9 mouse cellular contexts compared by ENCODE assay signal in genomic region chr7:98834711-98835321, GRCm38 (mm10). TPM values are rescaled to one million over a fixed set of nuclear protein-coding genes. Genes with fewer than 3 reads are reported as not detected.
A peak's percentile ranks its signal among the peaks of the same experiment; 100 is the strongest.
DNase-seq lines count a peak whose midpoint lies in the region; ATAC-seq and TF ChIP-seq lines count a peak whose summit lies in the region.
"Had no signal": no experiment of that assay in that cellular context is flagged by ENCODE, and none has a peak within 500 bp of the region (broad histone marks: within the 10 kb centered on the region; RNA-seq: fewer than 3 reads in every experiment).

TSS of gene Wnt11 (plus strand) at chr7:98835112.

- H3K4me1 ChIP-seq in lung, embryonic 16.5 days (replicated peaks; ENCODE audit: control insufficient read depth, insufficient read depth, low read length), result peaks cover 27% of the 10 kb centered on the region
- H3K4me1 ChIP-seq in stomach, embryonic 15.5 days, result peaks cover 46% of the 10 kb centered on the region

- no peak for TF ChIP-seq CTCF in gastrocnemius, adult 2 months (IDR thresholded peaks at IDR 0.05)

- H3K4me2 ChIP-seq in lung, embryonic 16.5 days (ENCODE audit: low read depth, low read length), result peak within 1 kb of the TSS; percentile 90
- peak within 1 kb of the TSS; percentile 100 for H3K4me2 ChIP-seq in stomach, embryonic 15.5 days

- H3K4me3 ChIP-seq in gastrocnemius, adult 2 months, result peak within 1 kb of the TSS; percentile 79
- H3K4me3 ChIP-seq in lung, embryonic 16.5 days (ENCODE audit: low read length), result peak within 1 kb of the TSS; percentile 69
- peak within 1 kb of the TSS; percentile 58 for H3K4me3 ChIP-seq in stomach, embryonic 15.5 days (replicated peaks)

- peak; percentile 97 for DNase-seq in heart, adult 11 months
- DNase-seq in heart, postnatal 25 days (ENCODE audit: low spot score), result no peak
- DNase-seq in adrenal gland, postnatal 14 days, result peak; percentile 64
- peak; percentile 83 for DNase-seq in gastrocnemius, adult 2 months
- DNase-seq in induced T-regulatory cell, adult 2 months (ENCODE audit: low read depth), result peak; percentile 41
- no peak for DNase-seq in ovary, postnatal 14 days (ENCODE audit: low spot score)

- no peaks in the 10 kb centered on the region for H3K9me3 ChIP-seq in lung, embryonic 16.5 days (ENCODE audit: control insufficient read depth, low read length)
- no peaks in the 10 kb centered on the region for H3K9me3 ChIP-seq in stomach, embryonic 15.5 days
- H3K9me3 ChIP-seq: G1E had no signal

- peak within 1 kb of the TSS; percentile 90 for H3K27ac ChIP-seq in gastrocnemius, adult 2 months
- H3K27ac ChIP-seq in lung, embryonic 16.5 days (ENCODE audit: low read length), result no peak within 1 kb of the TSS
- H3K27ac ChIP-seq in stomach, embryonic 15.5 days, result no peak within 1 kb of the TSS

- under 1% methylated on average over 65 of the region's 66 CpGs for WGBS in lung, embryonic 16.5 days
- under 1% methylated on average over 66 of the region's 66 CpGs for WGBS in stomach, embryonic 15.5 days

- no peaks in the 10 kb centered on the region for H3K36me3 ChIP-seq in lung, embryonic 16.5 days (ENCODE audit: control insufficient read depth, insufficient read depth, low read length)
- H3K36me3 ChIP-seq in stomach, embryonic 15.5 days, result no peaks in the 10 kb centered on the region
- H3K36me3 ChIP-seq: G1E had no signal

- peaks cover 23% of the 10 kb centered on the region for H3K27me3 ChIP-seq in lung, embryonic 16.5 days (ENCODE audit: control insufficient read depth, insufficient read depth, low read depth, low read length)
- H3K27me3 ChIP-seq in stomach, embryonic 15.5 days (replicated peaks), result peaks cover 61% of the 10 kb centered on the region

- intact Hi-C loops in heart, postnatal 25 days (cut with DNase I), result loop anchor here (2.0 to 5.0 kb wide), 2 partner anchors 187 to 244 kb away; no protein-coding TSS in a partner anchor
- intact Hi-C loops in gastrocnemius, adult 2 months (cut with DNase I), result loop anchor here (5.0 kb wide), 1 partner anchor 242 kb away; no protein-coding TSS in a partner anchor

- ATAC-seq in lung, embryonic 16.5 days (ENCODE audit: low read depth), result peak; percentile 29
- ATAC-seq in stomach, embryonic 15.5 days (ENCODE audit: insufficient read depth, low FRiP score, low read depth), result no peak

- peak within 1 kb of the TSS; percentile 77 for H3K9ac ChIP-seq in lung, embryonic 16.5 days (ENCODE audit: low read length)
- peak within 1 kb of the TSS; percentile 44; the same call in 1 of the 2 replicates for H3K9ac ChIP-seq in stomach, embryonic 15.5 days

RNA-seq across cellular contexts. Expression of gene Wnt11, which starts in this region (rescaled TPM):
- 1 to 10 TPM; 4.1 to 4.6 TPM for total RNA-seq in heart, postnatal 25 days (2021)
- 1.8 and 7.4 TPM in 2 replicates for total RNA-seq in adrenal gland, postnatal 14 days (2021)
- 1 to 10 TPM; 5.3 to 8.3 TPM for total RNA-seq in gastrocnemius, adult 2 months (2021)
- polyA plus RNA-seq in lung, embryonic 16.5 days (2015; fragmentation: Nextera tagmentation; extraction: Ambion mirVana), result 12.3 TPM in 2 replicates
- polyA plus RNA-seq in stomach, embryonic 15.5 days (2015; fragmentation: Nextera tagmentation; extraction: Ambion mirVana), result 3.8 and 5.5 TPM in 2 replicates
- total RNA-seq: G1E had no signal
- polyA plus RNA-seq: G1E had no signal

Comparison
In these comparisons a context has a peak if more than half of its experiments do, and no peak if none do; other contexts are left out.
1. DNase-seq: peak in heart, adult 11 months (single experiment), adrenal gland, postnatal 14 days (single experiment), gastrocnemius, adult 2 months (single experiment) and induced T-regulatory cell, adult 2 months (single experiment); none in heart, postnatal 25 days (single experiment) and ovary, postnatal 14 days (single experiment).
2. Peak in every context shown above with its lines, with median percentiles within 50 percentile points of each other: H3K4me3 ChIP-seq.